Mouse (Mus musculus): Measurements from ENCODE around the gene Zfp286.
A peak's percentile ranks its signal among the peaks of the same experiment; 100 is the strongest.

Gene Zfp286

DNA sequence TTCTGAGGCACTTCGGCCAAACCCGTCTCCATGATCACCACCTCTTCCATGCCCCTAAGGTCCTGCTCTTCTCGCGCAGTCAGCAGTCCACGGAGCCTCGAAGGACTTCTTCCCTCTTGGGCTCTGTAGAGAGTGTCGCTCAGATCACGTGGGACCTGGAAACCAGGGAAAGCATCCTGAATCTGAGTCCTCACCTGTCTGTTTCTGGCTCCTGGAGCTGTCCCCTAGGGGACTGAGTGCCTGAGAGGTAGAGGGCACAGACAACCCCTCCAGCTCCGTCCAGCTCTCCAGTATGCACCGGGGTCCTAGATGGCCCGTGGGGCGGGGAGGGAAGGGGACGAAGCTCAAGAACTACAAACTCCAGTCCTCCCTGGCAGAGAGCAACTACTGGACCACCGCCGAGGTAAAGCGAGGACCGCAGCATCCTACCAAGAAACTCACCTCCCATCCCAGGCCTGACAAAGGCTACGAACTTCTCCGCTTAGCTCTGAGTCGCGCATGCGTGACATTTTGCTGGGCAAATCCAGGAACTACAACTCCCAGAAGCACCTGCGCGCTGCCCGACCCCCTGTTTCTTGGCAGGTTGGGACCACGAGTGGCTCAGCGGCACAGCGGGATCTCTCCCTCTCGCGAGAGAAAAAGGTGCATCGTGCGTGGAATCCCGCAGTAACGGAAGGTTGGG, at the start of gene Zfp286:
Gene Zfp286, minus strand, starts transcription at position 528 of the 682 bp plus-strand sequence.
- DNase-seq (ENCODE audit: low read depth, low spot score), result peak; percentile 99

DNA sequence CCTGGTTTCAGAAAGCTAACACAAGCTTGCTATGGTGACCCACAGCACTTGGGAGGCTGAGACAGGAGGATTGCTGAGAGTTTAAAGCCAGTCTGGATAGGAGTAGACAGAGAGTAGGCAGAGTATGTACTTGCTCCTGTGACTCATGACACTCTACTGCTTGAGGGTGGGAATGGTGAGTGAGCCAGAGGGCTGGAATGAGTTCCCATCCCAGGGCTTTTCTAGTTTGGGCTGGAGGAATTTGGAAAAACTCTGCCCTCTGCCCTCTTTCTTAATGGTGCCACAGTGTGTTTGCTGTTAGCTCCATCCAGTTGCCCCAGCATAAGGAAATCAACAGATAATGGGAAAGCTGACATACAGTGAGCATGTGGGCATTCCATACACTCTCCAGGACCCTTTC, 42.6 kb upstream of the Zfp286 start:
- no peak for DNase-seq (ENCODE audit: low read depth, low spot score)

DNA sequence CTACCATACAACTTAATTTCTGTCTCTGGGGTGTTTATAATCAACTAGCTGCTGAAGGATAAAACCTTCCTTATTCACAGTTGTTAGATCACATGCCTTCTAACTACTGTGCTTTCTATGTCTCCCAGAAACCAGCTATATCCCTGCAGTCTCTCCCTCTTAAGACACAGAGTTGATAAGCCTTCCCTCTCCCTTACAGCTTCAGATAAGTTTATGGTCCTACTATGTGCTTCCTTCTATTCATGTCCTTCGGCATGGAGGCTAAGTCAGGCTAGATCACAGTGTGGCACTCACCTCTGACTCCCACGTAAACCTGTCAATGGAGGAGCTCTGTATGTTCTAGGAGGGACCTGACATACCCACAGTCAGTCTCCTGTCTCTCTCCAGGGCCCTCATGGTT, 41.1 kb upstream of the Zfp286 start:
- DNase-seq (ENCODE audit: low read depth, low spot score), result no peak

DNA sequence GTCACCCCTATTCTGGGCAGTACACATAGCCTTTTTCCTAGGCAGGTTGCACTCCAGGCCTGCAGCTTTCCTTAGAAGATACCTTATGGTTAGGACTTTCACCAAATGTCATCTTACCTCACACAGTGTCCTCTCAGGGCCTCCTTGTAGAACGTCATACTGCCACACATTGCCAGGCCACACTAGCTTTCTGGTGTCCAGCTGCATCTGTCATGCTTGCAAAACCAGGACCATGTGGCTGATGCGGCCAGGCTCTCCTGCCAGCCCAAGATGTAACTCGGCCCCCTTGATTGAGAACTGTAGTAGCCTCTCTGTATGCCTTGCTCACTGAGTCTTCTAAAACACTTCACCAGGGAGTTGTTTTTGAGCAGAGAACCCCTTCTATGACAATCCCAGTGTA, 38.6 kb upstream of the Zfp286 start:
- DNase-seq (ENCODE audit: low read depth, low spot score), result no peak

DNA sequence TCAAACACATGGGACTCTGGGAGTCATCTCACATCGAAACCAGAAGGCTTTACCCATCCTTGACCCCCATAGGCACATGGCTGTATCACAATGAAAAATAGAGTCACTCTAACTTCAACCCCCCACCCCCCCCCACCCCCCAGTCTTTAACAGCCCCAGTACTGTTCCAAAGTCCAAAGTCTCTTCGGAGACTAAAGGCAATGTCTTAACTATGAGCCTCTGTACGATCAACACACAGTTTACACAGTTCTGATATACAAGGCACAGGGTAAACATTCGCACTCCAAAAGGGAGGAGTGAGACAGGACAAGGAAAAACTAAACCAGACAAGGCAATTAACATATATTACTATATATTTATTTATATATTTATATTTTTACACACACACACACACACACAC, 37.9 kb upstream of the Zfp286 start:
- no peak for DNase-seq (ENCODE audit: low read depth, low spot score)

DNA sequence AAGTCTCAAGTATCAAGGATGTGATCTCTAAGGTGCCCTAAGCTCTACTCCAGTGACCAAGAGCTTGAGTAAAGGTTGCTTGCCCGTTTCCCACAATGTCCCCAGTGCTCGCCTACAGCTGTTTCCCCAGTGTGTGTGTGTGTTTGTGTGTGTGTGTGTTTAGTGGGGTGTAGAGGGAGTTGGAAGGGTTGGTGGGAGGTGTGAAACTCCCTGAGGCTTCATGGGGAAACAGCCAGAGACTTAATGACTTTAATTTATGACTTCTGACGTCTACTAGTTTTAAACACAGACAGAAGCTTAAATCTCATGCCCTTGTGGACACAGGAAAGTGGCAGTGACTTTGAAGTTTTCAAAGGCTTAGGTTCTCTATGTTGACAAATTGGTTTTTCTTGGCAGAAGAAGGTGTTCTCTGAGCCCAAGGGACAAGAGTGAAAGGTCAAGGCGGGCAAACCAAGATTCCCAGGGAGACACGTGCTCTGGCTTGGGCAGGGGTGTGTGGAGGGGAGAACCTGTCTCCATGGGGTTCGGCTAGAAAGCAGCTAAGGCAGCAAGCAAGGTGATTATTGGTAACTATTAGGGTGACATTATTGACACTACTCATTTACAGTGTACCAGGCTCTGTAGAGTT, 37.0 kb upstream of the Zfp286 start:
- DNase-seq (ENCODE audit: low read depth, low spot score), result no peak

DNA sequence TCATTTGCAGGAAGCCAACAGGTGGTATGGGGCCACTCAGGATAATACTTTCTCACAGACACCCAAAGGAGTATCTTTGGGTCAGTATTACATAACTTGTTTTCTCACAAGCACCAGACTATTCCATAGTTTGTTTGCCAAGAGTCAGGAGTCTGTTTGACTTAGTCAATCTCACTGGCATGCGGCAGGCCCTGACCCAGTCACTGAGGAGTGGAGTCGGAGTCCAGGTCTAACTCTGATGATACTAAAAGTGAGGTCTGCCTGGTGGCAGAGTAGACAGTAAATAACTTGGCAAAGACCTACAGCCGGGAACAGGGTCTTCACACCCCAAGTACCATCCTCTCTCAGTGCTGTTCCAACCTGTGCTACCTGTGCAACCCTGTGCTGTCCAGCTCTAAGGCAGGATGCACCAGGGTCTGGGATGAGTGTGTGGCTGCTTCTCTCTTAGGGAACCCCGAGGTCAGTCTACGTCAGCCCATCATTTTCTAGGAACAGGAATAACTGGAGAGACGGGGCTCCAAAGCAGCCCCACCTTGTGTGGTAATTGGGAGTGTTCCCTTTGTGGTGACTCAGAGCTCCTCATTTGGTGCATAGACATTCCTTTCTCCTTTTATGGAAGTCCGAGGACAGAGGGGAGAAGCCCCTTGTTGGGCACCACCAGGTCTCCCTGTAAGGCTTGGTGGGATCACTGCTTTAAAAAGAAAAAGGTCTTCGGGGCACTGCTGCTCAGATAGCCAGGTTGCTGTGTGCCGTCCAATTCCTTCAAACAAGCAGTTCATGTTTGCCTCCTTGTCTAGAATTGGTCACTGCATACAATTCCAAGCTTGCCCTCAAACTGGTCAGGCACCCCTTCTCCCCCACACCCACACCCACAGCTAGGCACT, 36.2 kb upstream of the Zfp286 start:
- DNase-seq (ENCODE audit: low read depth, low spot score), result no peak

DNA sequence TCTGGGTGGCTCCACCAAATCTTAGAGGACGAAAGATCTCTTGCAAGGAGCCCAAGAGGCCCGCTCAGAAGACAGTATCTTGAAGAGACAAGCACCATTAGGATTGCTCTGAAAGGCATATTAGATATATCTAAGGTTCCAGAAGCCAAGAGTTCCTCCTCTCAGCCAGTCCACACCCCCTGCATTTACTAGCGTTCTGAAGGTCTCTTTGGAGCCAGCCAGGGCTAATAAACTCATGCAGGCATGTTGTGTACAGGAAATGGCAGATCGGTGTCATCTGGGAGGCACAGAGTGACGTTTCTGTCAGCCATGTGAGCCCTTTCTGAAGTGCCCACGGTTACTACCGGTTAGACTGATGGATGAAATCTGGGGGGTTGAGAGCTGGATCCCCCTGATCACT, 34.9 kb upstream of the Zfp286 start:
- DNase-seq (ENCODE audit: low read depth, low spot score), result no peak

DNA sequence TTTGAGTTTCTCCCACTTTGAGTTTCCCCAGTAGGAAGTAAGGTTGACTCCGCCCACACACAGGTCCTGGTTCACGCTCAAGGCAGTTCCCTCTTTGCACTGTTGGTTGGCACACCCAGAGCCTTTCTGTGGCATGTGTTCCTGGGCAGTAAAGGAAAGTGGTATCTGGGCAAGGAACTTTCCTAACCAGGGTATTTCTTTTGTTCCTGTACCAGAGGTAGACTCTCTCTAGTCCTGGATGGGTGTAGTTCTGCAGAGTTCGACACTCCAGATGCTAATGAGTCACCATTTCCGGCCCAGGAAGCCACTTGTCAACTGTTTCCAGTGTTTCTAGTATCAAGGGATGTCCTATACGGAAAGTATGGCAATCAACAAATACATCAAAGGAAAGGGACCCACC, 32.6 kb upstream of the Zfp286 start:
- peak; percentile 61 for DNase-seq (ENCODE audit: low read depth, low spot score)

DNA sequence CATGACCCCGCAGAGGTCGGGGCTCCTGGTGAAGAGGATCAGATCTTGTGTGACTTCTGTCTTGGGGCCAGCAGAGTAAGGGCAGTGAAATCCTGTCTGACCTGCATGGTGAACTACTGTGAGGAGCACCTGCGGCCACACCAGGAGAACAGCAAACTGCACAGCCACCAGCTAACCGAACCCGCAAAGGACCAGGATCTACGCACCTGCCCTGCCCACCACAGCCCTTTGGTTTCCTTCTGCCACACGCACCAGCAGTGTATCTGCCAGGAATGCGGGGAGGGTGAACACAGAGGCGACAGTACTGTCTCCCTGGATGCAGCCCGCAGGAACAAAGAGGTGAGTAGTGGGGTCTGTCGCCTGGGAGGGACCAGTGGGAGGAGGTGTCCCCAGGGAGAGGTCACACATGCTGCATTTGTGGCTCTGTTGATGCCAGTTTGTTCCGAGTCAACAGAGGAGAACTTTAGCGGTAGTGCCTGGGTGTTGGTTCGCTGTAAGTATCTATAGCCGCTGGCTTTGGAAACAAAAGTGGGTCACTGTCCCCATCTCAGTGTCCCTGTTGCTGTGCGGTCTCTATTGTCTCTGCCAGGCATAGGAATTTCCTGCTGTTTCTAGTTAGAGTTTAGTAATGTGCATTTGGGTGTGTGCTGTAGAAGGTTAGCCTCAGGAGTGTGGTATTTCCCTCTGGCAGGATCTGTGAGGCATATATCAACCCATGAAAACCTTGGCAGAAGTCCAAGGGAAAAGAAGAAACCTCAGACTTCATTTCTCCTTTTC, 31.6 kb upstream of the Zfp286 start:
- DNase-seq (ENCODE audit: low read depth, low spot score), result peak; percentile 25

DNA sequence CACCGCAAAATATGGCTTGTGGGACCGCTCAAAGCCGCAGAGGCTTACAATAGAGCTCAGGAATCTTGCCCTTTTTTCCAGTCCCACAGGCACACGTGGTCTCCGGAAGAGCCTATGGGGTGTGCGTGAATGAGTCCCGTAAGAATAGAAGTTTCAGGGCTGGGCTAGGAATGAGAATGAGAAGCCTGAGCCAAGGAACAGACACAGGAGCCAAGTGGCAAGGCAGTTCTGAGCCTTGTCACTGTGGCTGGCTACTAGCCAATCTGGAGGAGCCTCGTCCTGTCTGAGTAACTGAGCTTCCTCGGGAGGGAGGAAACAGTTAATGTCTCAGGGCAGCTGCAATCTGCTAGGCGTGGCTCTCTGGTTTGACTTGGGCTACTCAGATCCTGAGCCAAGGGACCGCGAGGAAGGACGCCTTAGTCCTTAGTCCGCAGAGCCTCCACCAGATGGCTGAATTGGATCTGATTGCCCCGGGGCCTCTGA, 30.8 kb upstream of the Zfp286 start, which contains the start of gene Trim16:
Gene Trim16, plus strand, starts transcription at position 173 of the 483 bp plus-strand sequence.
- DNase-seq (ENCODE audit: low read depth, low spot score), result peak; percentile 71

DNA sequence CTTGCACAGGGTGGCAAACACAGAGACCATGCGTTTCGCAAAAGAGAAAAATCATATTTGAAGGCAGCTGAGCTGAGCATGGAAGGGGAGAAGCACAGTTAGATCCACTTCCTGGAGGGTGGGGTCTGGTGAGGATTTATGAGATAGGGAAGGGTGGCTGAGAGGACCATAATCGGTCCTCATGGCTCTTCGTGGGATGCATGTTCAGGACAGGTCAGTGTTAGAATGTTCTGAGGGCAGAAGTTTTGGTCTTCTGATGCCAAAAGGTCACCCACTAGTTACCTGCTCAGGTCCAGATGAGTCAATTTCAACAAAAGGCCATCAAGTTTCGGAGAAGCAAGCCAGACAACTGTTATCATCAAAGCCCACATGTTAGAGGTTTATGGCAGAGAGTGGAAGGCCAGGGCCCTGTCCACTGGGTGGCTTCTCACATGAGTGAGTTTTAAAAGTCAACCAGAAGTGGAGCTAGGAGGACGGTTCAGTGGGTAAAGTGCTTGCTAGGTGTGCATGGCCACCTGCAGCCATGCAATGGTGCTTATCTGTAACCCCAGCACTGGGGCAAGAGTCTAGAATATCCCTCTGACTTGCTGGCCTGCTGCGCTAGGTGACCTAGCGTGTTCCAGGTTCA, 29.9 kb upstream of the Zfp286 start:
- no peak for DNase-seq (ENCODE audit: low read depth, low spot score)

DNA sequence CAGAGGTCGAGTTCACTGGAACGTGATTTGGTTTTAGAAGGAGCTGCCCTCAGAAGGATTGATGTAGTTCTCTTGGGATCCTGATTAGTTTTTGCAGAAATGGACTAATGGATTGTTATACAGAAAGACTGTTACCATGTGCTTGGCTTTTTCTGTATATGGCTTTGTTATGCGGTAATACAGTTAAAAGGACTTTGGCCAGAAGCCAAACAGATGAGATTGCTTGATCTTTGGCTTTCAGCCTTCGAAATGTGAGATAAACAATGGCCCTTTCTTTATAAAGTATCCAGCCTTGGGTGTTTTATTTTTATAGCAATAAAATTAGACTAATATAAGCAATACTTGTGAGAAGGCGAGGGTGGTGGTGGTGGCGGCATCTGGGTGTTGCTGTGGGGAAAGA, 27.3 kb upstream of the Zfp286 start:
- no peak for DNase-seq (ENCODE audit: low read depth, low spot score)

DNA sequence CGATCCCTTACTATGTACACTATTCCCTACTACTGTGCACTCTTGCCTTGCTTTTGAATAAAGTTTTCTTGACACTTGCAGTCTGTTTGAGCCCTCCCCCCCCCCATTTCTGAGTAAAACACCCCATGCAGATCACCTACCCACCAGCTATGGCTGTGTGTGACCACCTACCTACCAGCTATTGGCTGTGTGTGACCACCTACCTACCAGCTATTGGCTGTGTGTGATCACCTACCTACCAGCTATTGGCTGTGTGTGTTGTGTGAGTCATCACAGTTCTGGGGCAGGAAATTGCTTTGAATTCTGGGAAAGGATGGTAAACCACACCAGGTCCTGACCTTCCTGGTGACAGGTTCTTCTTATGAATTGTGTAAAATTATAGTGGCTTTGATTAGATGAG, 26.2 kb upstream of the Zfp286 start:
- DNase-seq (ENCODE audit: low read depth, low spot score), result no peak

DNA sequence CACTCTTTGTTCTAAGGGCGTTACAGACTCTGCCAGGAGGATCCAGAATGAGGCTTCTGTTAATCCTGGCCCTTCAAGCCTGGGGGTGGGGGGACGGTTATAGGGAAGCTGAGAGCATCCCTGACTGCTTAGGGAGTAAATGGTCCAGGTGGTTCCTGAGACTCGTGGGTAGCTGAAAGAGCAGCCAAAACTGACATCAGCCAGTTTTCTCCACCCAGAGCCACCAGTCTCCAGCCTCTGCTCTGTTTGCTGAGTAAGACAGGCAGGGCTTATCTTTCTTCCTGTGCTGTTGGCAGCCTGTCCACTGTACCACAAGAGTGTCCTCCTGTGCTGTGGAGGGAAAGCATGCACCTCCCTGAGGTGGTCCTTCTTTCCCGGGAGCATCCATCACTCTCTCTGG, 25.4 kb upstream of the Zfp286 start:
- no peak for DNase-seq (ENCODE audit: low read depth, low spot score)

DNA sequence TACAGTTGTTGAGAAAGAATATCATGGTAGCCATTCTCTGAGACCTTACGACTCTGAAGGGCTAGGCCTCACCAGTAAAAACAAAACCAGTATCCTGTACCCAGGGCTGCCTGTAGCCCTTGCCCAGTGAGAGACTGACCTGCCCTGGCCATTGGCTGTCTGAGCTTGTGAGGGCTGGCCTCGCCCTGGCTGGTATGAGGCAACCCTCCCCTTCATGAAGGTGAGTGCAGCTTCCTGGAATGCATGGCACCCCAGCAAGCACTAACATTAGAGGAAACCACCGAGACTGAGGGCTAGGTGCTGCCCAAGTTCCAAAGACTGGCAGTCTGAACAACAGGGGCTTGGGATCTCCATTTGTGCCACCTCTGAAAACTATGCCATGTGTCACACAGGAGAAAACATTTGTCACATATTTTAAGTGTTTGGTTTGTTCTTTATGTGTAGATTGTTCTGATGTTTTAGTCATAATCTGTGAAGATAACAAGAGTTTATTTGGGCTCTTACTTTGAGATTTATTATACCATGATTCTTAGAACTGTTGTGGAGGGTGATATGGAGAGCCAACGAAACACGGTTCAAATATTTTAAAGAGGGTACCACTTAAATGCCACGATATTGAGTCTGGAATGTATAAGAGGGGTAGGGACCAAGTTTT, 24.8 kb upstream of the Zfp286 start:
- DNase-seq (ENCODE audit: low read depth, low spot score), result no peak

DNA sequence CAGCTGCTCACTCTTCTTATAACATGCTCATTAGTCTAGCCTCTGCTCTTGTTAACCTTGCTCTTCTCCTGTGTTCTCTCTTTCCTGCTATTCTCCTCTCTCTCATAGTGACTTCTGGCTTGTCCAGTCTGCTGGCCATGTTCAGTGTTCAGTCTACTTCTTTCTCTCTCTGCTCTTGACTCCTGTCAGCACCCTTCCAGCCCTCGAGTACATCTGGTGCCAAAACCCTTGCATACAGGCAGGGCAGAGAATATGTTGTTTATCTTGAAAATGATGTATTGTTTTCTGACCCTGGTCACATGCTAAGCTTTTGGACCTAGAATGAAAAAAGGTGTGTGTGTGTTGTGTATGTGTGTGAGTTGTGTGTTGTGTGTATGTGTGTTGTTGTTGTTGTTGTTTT, 24.2 kb upstream of the Zfp286 start:
- DNase-seq (ENCODE audit: low read depth, low spot score), result no peak

DNA sequence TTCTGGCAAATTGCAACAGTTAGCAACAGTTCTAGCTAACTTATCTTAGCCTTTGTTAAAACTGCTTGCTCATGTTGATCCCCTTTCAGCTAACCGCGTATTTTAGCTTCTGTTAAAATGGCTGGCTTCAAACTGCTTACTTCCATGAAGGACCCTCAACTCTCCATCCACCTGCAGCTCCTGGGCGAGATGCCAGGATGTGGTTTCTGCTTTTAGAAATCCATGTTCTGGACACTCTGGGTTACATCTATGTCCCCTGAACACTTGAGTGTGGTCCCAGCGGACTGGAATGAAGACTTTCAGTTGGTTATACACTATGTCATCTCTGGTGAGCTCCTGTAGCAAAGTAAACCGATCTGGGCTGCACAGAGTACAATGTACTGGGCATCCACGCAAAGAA, 23.0 kb upstream of the Zfp286 start:
- no peak for DNase-seq (ENCODE audit: low read depth, low spot score)

DNA sequence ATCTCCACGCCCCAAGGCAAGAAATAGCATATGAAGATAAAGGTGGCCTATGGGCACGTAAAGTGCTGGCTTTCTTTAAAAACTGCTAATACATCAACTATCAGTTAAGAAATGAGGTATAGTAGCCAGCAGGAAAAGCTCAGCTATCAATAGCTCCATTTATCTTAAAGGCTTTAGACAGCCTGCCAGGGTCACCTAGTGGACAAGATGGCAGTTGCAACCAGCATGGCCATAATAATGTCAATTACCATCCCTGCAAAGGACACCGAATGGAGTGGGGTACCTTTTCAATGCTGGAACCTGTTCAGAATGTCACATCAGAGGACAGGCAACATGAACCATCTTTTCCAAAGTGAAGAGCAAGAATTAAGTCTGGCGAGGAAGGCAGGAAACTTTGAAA, 19.9 kb upstream of the Zfp286 start:
- DNase-seq (ENCODE audit: low read depth, low spot score), result peak; percentile 31

DNA sequence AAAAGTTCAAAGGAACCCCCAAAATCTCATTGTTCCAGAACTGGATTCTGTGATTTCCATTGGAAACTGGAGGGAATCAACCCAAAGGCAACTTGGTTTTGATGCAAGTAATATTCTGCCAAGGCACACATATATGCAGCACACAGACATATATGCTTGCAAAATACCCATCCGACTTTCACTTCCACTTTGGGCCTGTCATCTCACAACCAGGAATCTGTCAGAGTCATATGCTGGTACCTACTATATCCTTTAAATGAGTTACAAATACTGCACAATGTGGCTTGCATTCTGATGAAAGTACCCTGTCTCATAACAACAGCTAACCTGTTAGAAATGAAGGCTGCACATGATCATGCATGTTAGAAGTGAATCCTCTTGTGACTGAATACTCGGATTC, 18.7 kb upstream of the Zfp286 start:
- no peak for DNase-seq (ENCODE audit: low read depth, low spot score)

DNA sequence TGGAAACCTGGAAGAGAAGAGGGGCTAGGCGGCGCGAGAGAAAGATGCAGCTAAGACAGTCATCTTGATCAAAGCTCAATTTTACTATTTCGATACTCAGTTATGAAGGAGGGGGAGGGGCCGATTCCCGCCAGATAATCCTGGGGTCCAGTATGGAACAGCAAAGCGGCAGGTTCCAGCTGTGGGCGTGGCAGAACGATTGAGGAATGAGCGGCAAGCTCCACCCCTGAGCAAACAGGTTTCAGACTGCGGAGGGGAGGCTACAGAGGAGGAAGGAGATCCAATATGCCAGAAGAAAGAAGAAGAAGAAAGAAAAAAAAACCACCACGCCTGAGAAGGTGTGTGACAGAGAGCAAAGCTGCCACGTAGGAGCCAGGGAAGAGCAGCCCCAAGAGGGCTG, 14.9 kb upstream of the Zfp286 start:
- DNase-seq (ENCODE audit: low read depth, low spot score), result peak; percentile 47

Data from ES-CJ7 (cell line).